Mouse (Mus musculus): ENCODE measurements around the gene Hypk.
A peak's percentile ranks its signal among the peaks of the same experiment; 100 is the strongest.
"Not testable (repeated sequence)": the region's sequence is repeated elsewhere in the genome, so short reads cannot be mapped to it uniquely, and the experiment has no call there.

The Hypk gene

DNA sequence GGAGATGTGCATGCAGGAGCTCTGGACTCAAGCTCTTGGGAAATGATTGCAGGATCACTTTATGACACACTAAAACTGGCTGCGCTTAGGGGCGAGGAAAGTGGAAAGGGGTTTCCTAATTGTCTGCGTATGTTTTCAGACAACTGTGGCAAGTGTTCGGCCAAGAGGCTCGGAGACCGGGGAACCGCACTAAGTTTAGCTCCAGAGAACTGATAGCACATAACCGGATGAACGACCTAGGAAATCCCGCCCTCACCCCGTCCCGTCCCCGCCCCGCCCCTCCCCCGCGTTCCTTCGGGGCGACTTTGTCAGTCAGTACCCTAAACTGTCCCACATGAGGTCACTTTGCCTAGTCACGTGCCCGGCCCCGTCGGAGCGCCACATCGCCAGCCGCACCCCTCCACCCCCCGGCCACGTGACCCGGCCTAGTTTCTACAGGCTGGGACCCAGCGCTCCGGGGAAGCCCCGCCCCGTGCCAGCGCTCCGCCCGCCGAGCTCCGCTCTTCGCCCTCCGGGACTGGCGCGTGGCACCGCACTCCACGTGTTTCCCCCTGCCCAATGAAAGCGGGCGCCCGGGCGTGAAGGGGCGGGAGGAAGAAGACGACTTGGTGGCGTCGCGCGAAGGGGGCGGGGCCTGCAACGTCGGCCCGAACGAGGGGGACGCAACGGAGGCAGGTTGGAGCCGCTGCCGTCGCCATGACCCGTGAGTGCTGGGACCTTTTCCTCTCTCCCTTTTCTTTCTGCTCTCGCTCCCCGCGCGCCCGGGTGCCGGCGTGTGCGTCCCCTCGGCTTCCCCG is 4.2 kb upstream of the Hypk start, which contains the start of gene Serf2:
Gene Serf2 (plus strand): TSS at position 457 of the 797 bp plus-strand sequence.
- DNase-seq = peak; percentile 98 to 99

- DNase-seq = no peak
Observed at GRCm38 (mm10) chr2:121449545-121450011, 3.5 kb upstream of the Hypk start.

- no peak for DNase-seq
Observed at GRCm38 (mm10) chr2:121450093-121450492, 3.0 kb upstream of the Hypk start.

DNA sequence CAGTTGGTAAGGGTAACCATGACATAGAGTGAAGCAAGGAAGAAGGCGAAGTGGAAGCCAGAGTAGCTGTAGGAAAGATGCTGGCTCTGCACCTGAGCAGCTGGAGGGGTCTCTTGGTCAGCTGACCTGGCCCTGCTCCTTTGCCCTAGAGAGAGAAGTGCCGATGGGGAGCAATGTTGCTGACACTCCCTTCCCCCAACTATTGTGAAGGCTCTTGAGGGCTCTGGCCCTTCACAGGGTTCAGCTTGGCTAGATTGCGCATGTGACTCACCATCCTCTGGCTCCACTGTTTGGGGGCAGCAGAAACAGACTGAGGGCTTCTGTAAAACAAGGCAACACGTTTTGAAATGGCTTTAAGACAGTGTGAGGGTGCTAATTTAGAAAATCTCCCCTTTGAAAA is 729 bp upstream of the Hypk start:
- DNase-seq = no peak

- no peak for DNase-seq
Observed at GRCm38 (mm10) chr2:121453917-121454316, 827 bp downstream of the Hypk start.

GRCm38 (mm10) chr2:121455534-121455933 is 2.4 kb downstream of the Hypk start:
- no peak for DNase-seq

- peak; percentile 78 to 82 for DNase-seq
Observed at GRCm38 (mm10) chr2:121456692-121457642, 3.9 kb downstream of the Hypk start, which contains the start of gene Serinc4. Serinc4 (minus strand) TSS chr2:121456781.

DNA sequence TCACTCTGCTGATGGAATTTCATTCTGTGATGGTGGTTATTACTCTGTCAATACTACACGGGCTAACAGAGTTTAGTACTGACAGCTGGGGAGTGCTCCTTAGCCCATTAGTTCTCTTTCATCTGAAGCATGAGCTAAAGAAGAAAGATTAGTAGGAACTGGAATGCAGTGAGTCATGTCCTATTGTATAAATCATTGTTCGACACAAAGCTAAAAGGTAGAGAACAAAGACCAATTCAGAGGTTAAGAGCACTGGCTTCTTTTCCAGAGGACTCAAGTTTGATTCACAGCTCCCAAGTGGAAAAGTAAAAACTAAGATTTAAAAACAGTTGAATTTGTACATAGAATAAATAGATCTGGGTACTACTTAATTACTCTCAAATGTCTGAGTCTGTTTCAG is 7.0 kb downstream of the Hypk start:
- no peak for DNase-seq

GRCm38 (mm10) chr2:121468982-121469381 is 15.9 kb downstream of the Hypk start:
- not testable (repeated sequence) for DNase-seq

DNA sequence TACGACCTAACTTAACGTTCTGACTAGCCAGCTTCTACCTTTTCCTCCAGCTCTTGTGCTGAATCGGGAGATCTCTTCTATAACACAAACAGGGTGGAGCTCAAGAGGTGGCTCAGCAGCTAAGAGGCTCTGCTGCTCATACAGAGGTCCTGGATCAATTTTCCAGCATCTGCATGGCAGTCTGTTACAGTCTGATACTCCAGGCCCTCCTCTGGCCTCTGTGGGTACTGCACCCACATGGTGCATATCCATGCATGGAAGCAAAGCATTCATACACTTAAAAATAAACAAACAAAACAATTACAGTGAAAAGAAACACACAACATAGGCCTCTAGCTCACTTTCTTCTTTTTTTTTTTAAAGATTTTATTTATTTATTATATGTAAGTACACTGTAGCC is 19.7 kb downstream of the Hypk start:
- DNase-seq = not testable (repeated sequence)

DNA sequence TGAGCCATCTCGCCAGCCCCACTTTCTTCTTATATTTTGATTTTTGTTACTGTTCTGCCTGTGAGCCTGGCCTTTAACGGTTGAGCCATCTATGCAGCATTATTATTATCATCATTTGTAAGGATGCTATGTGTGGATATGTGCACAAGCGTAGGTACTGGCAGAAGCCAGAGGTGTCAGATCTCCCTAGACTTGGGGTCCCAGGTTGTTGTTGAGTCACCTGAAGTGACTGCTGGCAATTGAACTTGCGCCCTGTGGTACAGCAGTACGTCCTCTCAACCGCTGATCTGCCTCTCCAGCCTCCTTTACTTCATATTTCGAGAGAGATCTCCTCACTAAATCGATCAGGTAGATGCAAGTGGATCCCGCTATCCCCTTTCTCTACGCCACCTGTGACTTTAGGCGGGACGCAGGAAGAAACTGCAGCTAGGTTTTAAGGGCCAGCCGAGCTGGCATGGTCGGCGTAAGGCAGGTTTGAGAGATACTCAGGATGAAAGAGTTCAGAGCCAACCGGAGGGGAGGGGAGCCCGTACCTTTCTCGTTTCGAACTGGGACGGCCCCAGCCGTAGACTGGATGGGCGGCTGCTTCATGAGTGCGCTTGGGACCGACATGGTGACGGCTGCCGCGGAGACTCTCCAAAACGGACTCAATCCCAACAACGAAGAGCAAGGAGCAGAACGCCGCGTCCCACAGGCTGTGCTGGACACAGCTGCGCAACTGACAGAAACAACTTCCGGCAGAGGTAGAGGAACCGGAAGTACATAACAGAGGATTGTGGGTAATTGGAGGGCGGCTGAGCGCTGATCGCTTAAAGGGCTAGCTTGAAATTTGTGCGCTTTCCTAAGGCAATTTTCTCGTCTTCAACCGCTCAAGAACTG is 20.4 kb downstream of the Hypk start, which contains the start of gene Mfap1b:
Gene Mfap1b (minus strand): TSS at position 767 of the 879 bp plus-strand sequence.
- DNase-seq = peak; percentile 83 to 87

DNA sequence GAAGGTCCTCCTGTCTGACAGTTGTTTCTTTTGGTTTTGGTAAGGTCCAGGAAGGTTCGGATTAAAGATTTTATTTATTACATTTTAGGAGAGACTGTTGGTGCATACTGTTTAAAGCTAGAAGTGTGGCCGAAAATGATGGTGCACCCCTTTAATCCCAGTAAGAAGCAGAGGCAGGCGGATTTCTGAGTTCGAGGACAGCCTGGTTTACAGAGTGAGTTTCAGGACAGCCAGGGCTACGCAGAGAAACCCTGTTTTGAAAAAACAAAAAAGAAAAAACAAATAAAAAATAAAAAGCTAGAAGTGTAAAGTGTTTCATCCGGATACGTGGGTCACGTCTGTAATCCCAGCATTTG is 21.1 kb downstream of the Hypk start:
- peak in 1 of 2 experiments; percentile 28 for DNase-seq

DNA sequence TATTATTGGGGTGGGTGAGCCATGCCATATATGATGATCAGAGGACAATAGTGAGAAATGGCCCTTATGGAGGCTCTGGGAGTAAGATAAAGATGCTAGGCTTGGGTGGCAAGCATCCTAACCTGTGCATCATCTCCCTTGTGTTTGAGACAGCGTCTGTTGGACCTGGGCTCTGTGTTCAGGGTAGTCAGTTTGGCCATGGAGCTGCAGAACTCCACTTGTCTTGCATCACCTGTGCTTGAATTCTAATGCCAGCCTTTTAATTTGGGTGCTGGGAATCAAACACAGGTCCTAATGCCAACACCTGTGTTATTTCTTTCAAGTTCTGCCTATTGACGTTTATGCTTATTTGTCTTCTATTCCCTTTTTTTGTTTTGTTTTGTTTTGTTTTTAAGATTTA is 22.2 kb downstream of the Hypk start:
- DNase-seq = not testable (repeated sequence)

DNA sequence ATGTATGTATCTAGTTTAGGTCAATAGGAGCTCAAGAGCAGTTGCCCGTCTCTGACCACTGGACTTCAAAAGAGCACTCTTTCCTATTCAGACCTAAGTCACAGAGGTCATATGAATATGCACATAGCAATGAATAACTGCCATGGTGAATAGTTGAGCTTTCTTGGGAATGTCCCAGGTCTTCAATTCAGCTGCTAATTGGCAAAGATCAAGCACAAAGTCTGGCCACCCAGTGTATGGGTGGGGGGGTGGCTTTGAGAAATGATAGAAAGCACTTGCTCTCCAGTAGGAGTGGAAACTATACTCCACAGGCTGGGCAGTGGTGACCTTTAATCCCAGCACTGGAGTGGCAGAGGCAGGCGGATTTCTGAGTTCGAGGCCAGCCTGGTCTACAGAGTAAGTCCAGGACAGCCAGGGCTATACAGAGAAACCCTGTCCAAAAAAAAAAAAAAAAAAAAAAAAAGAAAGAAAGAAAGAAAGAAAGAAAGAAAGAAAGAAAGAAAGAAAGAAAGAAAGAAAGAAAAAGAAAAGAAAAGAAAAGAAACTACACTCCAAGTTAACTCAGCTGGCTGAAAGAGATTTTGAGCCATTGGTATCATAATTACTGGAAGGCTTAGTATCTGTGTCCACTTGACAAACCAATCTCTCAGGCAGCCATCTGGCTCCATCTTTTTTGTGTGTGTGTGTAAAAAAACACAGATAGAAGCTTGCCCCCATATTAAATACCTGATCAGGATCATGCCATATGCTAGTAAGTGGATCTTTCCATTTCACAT is 24.6 kb downstream of the Hypk start:
- DNase-seq = no peak

GRCm38 (mm10) chr2:121480498-121480897 is 27.4 kb downstream of the Hypk start:
- DNase-seq = no peak

- DNase-seq = not testable (repeated sequence)
Observed at GRCm38 (mm10) chr2:121480916-121481315, 27.8 kb downstream of the Hypk start.

DNA sequence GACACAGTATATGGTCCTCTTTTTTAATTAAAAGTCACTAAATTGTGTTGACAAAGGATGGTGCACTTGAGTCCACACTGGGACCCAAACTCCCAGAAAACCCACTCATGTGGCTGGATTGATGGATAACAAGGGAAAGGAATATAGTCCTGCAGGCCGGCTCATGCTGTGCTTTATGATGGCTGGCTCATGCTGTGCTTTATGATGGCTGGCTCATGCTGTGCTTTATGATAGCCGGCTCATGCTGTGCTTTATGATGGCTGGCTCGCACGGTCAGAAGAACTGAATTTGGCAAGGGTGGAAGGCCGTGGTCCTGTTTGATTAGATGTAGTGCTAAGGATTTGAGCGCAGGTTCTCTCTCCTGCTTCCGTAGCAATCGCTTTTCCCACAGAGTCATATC is 30.5 kb downstream of the Hypk start:
- no peak for DNase-seq

- DNase-seq = not testable (repeated sequence)
Observed at GRCm38 (mm10) chr2:121484403-121484802, 31.3 kb downstream of the Hypk start.

GRCm38 (mm10) chr2:121501550-121501949 is 48.5 kb downstream of the Hypk start:
- DNase-seq = not testable (repeated sequence)

DNA sequence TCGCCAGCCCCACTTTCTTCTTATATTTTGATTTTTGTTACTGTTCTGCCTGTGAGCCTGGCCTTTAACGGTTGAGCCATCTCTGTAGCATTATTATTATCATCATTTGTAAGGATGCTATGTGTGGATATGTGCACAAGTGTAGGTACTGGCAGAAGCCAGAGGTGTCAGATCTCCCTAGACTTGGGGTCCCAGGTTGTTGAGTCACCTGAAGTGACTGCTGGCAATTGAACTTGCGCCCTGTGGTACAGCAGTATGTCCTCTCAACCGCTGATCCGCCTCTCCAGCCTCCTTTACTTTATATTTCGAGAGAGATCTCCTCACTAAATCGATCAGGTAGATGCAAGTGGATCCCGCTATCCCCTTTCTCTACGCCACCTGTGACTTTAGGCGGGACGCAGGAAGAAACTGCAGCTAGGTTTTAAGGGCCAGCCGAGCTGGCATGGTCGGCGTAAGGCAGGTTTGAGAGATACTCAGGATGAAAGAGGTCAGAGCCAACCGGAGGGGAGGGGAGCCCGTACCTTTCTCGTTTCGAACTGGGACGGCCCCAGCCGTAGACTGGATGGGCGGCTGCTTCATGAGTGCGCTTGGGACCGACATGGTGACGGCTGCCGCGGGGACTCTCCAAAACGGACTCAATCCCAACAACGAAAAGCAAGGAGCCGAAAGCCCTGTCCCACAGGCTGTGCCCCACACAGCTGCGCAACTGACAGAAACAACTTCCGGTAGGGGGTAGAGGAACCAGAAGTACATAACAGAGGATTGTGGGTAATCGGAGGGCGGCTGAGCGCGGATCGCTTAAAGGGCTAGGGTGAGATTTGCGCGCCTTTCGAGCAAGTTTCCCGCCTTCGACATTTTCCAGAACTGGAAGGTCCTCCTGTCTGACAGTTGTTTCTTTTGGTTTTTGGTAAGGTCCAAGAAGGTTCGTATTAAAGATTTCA is 53.1 kb downstream of the Hypk start, which contains the start of the genes Mfap1a and Wdr76:
Gene Mfap1a (minus strand): TSS at position 724 of the 941 bp plus-strand sequence.
Gene Wdr76 (plus strand): TSS at position 782 of the 941 bp plus-strand sequence.
- peak; percentile 83 to 88 for DNase-seq

Measured in cerebellum, adult 18-20 months (tissue).